In the genomic region with DNA sequence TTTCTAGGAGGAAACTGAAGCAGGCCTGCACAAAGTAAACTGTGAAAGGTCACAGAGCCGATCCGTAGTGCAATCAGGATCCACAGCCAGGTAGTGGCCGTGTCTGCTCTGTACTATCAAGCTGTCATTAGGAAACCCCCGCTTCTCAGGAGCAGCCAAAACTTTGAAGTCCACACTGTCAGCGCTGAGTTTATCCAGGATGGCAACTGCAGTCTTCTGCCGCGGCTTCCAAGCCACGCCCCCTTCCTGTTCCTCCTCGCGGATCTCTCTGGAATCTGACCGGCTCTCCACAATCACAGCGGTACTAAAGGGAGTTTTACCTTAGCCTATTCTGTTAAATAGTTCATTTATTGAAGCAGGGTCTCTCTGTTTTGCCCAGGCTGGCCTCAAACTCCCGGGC, we compare ENCODE assay signal across 8 mouse cellular contexts. TPM values are rescaled to one million over a fixed set of nuclear protein-coding genes. Genes with fewer than 3 reads are reported as not detected.
DNase-seq lines count a peak whose midpoint lies in the region; ATAC-seq and TF ChIP-seq lines count a peak whose summit lies in the region.

No protein-coding gene starts in this region.

- H3K9ac ChIP-seq in kidney, postnatal 0 days (ENCODE audit: low read depth, low read length): no peak overlapping the region

- WGBS in kidney, postnatal 0 days: 3% methylated on average over 13 of the region's 13 CpGs

- H3K4me2 ChIP-seq in kidney, postnatal 0 days (ENCODE audit: low read length): peak overlapping the region; percentile 30

- H3K4me3 ChIP-seq in kidney, postnatal 0 days (replicated peaks; ENCODE audit: low read depth, low read length): no peak overlapping the region

- H3K27ac ChIP-seq in kidney, postnatal 0 days: no peak overlapping the region

- no peaks in the 10 kb centered on the region for H3K9me3 ChIP-seq in kidney, postnatal 0 days (replicated peaks; ENCODE audit: low read length)

- no peak for TF ChIP-seq CTCF in kidney, postnatal 0 days (IDR thresholded peaks at IDR 0.05; ENCODE audit: low read depth)

- peak; percentile 30 for DNase-seq in gastrocnemius, adult 18-20 months (ENCODE audit: low spot score)
- no peak for DNase-seq in gastrocnemius, postnatal 4 days (ENCODE audit: low spot score in 2 of 2)
- peak; percentile 48 to 55 for DNase-seq in heart, adult 18-20 months
- DNase-seq in kidney, postnatal 0 days (ENCODE audit: low spot score): peak; percentile 77
- DNase-seq in lung, postnatal 25 days (ENCODE audit: low spot score): peak; percentile 34
- no peak for DNase-seq in right cerebral cortex, postnatal 25 days
- DNase-seq in layer of hippocampus, postnatal 25 days (ENCODE audit: extremely low spot score in 1 of 2, low spot score in 1 of 2): no peak

- H3K4me1 ChIP-seq in kidney, postnatal 0 days (replicated peaks; ENCODE audit: insufficient read depth, low read length): no peaks in the 10 kb centered on the region

- H3K36me3 ChIP-seq in kidney, postnatal 0 days (ENCODE audit: insufficient read depth, low read length): no peaks in the 10 kb centered on the region

- no peak for ATAC-seq in kidney, postnatal 0 days (replicated peaks; ENCODE audit: low FRiP score, low read depth)
- ATAC-seq in inflammation-experienced regulatory T-cells, adult 6 months: no peak

- peaks cover 43% of the 10 kb centered on the region for H3K27me3 ChIP-seq in kidney, postnatal 0 days (ENCODE audit: insufficient read depth, low read length)

RNA-seq across cellular contexts. Expression of gene Nkx2-3, which starts 27.3 kb away (rescaled TPM):
- not detected for total RNA-seq in gastrocnemius, adult 18-20 months (2021)
- not detected for total RNA-seq in gastrocnemius, postnatal 4 days (2021)
- not detected for total RNA-seq in heart, adult 18-20 months (2021)
- not detected in 2 replicates for polyA plus RNA-seq in kidney, postnatal 0 days (2015; fragmentation: Nextera tagmentation; extraction: Ambion mirVana)
- not detected for polyA plus RNA-seq in inflammation-experienced regulatory T-cells, adult 6 months (2017; shearing (Covaris generic))
- not detected for total RNA-seq in layer of hippocampus, postnatal 25 days (2021)

Comparison
In these comparisons a context has a peak if more than half of its experiments do, and no peak if none do; other contexts are left out.
1. DNase-seq: peak in gastrocnemius, adult 18-20 months (single experiment), heart, adult 18-20 months (2 of 2), kidney, postnatal 0 days (single experiment) and lung, postnatal 25 days (single experiment); none in gastrocnemius, postnatal 4 days (0 of 2), right cerebral cortex, postnatal 25 days (single experiment) and layer of hippocampus, postnatal 25 days (0 of 2).